Mouse (Mus musculus) central nervous system, embryonic 14 days (tissue): ENCODE results near the gene Olfr398. TPM values are rescaled to one million over a fixed set of nuclear protein-coding genes. Genes with fewer than 3 reads are reported as not detected.

Source experiments
- polyA plus RNA-seq: library from polyadenylated mRNA; depleted of rRNA; stranded (reverse); fragments of >200 nt; gene quantifications from 2 replicates; pipeline ENCODE4 v1.2.3, GENCODE M21; 2012; rRNA removed

Gene Olfr398
- not detected in 2 replicates for polyA plus RNA-seq

DNA sequence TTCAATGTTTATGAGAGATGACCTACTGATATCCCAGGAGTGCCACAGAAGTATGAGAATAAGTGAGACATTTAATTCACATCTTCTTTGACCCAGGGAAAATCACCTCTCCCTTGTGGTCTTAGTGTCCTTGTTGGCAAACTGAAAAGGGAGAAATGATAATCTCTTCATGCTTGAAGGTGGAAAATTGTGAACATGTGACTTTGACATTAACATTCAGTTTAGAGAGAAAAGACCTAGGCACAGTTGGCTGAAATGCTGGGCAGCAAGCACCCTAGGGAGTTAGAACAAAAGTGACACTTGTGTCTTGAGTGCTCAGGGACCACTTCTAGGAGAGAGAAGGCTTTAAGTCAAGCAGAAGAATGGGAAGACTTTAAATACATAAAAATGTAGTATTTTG is at the start of gene Olfr398:
TSS of gene Olfr398 (minus strand) at position 101 of the 400 bp plus-strand sequence.

DNA sequence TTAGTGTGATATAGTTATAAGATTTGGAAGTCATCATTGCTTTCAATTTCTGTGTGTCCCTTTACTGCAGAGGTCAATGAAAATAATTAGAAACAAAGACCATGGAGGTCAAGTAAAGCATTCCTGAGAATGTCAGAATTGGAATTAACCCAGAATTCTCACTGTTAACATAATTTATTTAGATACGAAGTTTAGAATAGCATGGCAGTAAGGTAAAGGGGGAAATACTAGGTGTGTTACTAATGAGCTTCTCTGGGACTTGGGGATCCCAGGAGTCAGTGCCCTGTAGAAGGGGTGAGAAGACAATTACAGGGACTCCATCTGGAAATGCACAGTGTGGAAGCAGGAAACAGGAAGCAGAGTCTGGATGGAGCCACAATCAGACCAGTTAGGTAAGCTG is 29.7 kb downstream of the Olfr398 start, which contains the start of gene Olfr397:
TSS of gene Olfr397 (plus strand) at position 301 of the 400 bp plus-strand sequence.

DNA sequence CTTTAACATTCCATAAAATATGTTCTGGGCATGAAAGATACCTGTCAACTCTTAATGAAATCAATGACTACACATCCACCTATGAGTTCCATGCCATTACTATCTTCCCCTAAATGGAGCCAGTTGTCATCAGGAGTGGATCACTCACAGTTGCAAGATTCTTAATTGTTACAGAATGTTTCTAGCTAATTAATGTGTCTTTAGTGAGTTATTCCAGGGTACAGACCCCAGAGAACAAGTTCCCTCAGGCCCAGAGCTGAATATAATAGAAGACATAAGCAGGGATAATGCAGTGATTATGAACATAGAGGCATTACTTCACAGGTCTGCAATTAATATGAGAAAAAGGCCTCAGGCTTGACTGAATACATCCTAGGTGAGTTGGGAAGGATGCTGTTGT is 53.8 kb downstream of the Olfr398 start, which contains the start of gene Olfr23:
TSS of gene Olfr23 (plus strand) at position 301 of the 400 bp plus-strand sequence.

Other genes with a start within 250 kb of the Olfr398 start
- gene Olfr389, start 209.7 kb downstream of the Olfr398 start, polyA plus RNA-seq: not detected in 2 replicates
- not detected in 2 replicates for gene Olfr390, start 207.4 kb downstream of the Olfr398 start, polyA plus RNA-seq
- not detected in 2 replicates for gene Olfr391-ps, start 187.4 kb downstream of the Olfr398 start, polyA plus RNA-seq
- not detected in 2 replicates for gene Olfr392, start 173.4 kb downstream of the Olfr398 start, polyA plus RNA-seq
- gene Olfr393, start 139.0 kb downstream of the Olfr398 start, polyA plus RNA-seq: not detected in 2 replicates
- not detected in 2 replicates for gene Olfr394, start 99.6 kb downstream of the Olfr398 start, polyA plus RNA-seq
- not detected in 2 replicates for gene Olfr395, start 81.1 kb downstream of the Olfr398 start, polyA plus RNA-seq
- not detected in 2 replicates for gene Olfr23, start 53.7 kb downstream of the Olfr398 start, polyA plus RNA-seq
- not detected in 2 replicates for gene Olfr397, start 29.6 kb downstream of the Olfr398 start, polyA plus RNA-seq
- gene Olfr139, start 66.1 kb upstream of the Olfr398 start, polyA plus RNA-seq: not detected in 2 replicates
- gene Olfr399, start 66.2 kb upstream of the Olfr398 start, polyA plus RNA-seq: not detected in 2 replicates
- not detected in 2 replicates for gene Zfp616, start 79.5 kb upstream of the Olfr398 start, polyA plus RNA-seq
- not detected in 2 replicates for gene Olfr401, start 123.3 kb upstream of the Olfr398 start, polyA plus RNA-seq
- gene Olfr402, start 163.1 kb upstream of the Olfr398 start, polyA plus RNA-seq: not detected in 2 replicates
- not detected in 2 replicates for gene Olfr403, start 195.8 kb upstream of the Olfr398 start, polyA plus RNA-seq
- gene Olfr43, start 221.0 kb upstream of the Olfr398 start, polyA plus RNA-seq: not detected in 2 replicates